Mouse (Mus musculus) frontal cortex, adult 2 months (tissue): ENCODE measurements around the gene Oog4. TPM values are rescaled to one million over a fixed set of nuclear protein-coding genes. Genes with fewer than 3 reads are reported as not detected.
"Not testable (repeated sequence)": the region's sequence is repeated elsewhere in the genome, so short reads cannot be mapped to it uniquely, and the experiment has no call there.

Source experiments
- DNase-seq, 2 experiments: peaks; one replicate each; pipeline ENCODE4 v3.0.0; 2022; ENCODE audit warnings: low spot score in 1 of 2; ENCODE audit errors: extremely low spot score in 1 of 2
- polyA plus RNA-seq: library from polyadenylated mRNA; depleted of rRNA; stranded (reverse); fragments of >200 nt; gene quantifications from 2 replicates; pipeline ENCODE4 v1.2.3, GENCODE M21; 2012; rRNA removed

Oog4 gene
- not detected in 2 replicates for polyA plus RNA-seq

- DNase-seq = no peak
Observed at GRCm38 (mm10) chr4:143450224-143450623, at the start of gene Oog4. Oog4 (minus strand) TSS chr4:143450324.

- DNase-seq = not testable (repeated sequence)
Observed at GRCm38 (mm10) chr4:143426770-143427169, 23.4 kb downstream of the Oog4 start.

- no peak for DNase-seq
Observed at GRCm38 (mm10) chr4:143414121-143414520, 36.0 kb downstream of the Oog4 start.

GRCm38 (mm10) chr4:143413621-143414020, 36.5 kb downstream of the Oog4 start:
- no peak for DNase-seq

- peak; percentile 84 to 92 for DNase-seq
Observed at GRCm38 (mm10) chr4:143412219-143413092, 37.7 kb downstream of the Oog4 start, which contains the start of gene Pramef8. Pramef8 (plus strand) TSS chr4:143412426.

- DNase-seq = no peak
Observed at GRCm38 (mm10) chr4:143411566-143412218, 38.4 kb downstream of the Oog4 start.

GRCm38 (mm10) chr4:143394181-143394580, 55.9 kb downstream of the Oog4 start, which contains the start of gene Pramel1:
Pramel1 (plus strand) TSS chr4:143394428.
- DNase-seq = no peak

- DNase-seq = peak in 1 of 2 experiments; percentile 25
Observed at GRCm38 (mm10) chr4:143388955-143389702, 61.0 kb downstream of the Oog4 start.

Other genes with a start within 250 kb of the Oog4 start
- 19.2 and 19.6 TPM in 2 replicates for gene Prdm2, start 237.3 kb downstream of the Oog4 start, polyA plus RNA-seq
- gene Pdpn, start 150.8 kb downstream of the Oog4 start, polyA plus RNA-seq = 12.3 and 15.7 TPM in 2 replicates
- gene Lrrc38, start 100.6 kb downstream of the Oog4 start, polyA plus RNA-seq = 2.8 and 3.9 TPM in 2 replicates
- 0.06 and 0.11 TPM in 2 replicates for gene Pramel1, start 55.9 kb downstream of the Oog4 start, polyA plus RNA-seq
- gene Pramef8, start 37.9 kb downstream of the Oog4 start, polyA plus RNA-seq = 9.4 and 9.5 TPM in 2 replicates
- not detected in 2 replicates for gene Gm13043, start 61.0 kb upstream of the Oog4 start, polyA plus RNA-seq
- gene Gm13040, start 85.6 kb upstream of the Oog4 start, polyA plus RNA-seq = not detected in 2 replicates
- not detected in 2 replicates for gene BC080695, start 101.4 kb upstream of the Oog4 start, polyA plus RNA-seq
- gene Gm13057, start 101.4 kb upstream of the Oog4 start, polyA plus RNA-seq = not detected in 2 replicates
- gene Gm13083, start 164.7 kb upstream of the Oog4 start, polyA plus RNA-seq = not detected in 2 replicates
- not detected in 2 replicates for gene Gm13088, start 206.9 kb upstream of the Oog4 start, polyA plus RNA-seq